Mouse (Mus musculus) CH12F3 (cell line): ENCODE results near the gene Lrp5.
"Not testable (repeated sequence)": the region's sequence is repeated elsewhere in the genome, so short reads cannot be mapped to it uniquely, and the experiment has no call there.

Source experiments
- in situ Hi-C: fragments of 300-500 bp; cut with MboI; formaldehyde crosslinking; loops from 2 replicates; pipeline ENCODE4 v1.14.3; 2020; ENCODE audit warnings: low sequenced_read_pairs

Gene Lrp5

DNA sequence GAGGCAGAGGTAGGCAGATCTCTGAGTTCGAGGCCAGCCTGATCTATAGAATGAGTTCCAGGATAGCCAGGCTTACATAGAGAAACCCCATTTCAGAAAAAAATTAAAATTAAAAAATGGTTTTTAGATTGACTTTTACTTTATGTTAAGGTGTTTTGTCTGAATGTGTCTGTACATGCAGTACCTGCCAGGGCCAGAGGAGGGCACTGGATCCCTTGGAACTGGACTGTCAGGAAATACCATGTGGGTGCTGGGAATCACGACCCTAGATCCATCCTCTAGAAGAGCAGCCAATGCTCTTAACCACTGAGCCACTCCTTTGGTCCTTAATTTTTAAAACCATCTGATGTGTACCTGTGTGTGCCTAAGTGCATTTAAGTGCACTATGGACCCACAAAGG, 67.0 kb downstream of the Lrp5 start:
- in situ Hi-C loops = no loop called here

DNA sequence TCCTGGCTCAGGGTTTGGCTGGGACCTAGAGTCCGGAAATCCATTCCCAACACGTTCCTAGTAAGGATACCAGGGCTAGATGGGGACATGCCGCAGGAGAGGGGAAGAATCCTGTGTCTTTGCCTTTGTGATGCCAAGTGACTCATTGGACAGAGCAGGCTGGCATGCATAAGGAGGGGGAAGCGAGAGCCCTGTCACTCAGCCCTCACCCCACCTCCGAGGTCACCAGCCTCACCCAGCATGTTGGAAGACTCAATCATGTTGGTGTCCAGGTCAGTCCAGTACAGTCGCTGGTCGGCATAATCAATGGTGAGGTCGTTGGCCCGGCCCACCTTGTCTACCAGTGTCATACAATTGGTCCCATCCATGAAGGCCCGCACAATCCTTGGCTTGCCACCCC, 72.4 kb downstream of the Lrp5 start:
- in situ Hi-C loops = no loop called here

DNA sequence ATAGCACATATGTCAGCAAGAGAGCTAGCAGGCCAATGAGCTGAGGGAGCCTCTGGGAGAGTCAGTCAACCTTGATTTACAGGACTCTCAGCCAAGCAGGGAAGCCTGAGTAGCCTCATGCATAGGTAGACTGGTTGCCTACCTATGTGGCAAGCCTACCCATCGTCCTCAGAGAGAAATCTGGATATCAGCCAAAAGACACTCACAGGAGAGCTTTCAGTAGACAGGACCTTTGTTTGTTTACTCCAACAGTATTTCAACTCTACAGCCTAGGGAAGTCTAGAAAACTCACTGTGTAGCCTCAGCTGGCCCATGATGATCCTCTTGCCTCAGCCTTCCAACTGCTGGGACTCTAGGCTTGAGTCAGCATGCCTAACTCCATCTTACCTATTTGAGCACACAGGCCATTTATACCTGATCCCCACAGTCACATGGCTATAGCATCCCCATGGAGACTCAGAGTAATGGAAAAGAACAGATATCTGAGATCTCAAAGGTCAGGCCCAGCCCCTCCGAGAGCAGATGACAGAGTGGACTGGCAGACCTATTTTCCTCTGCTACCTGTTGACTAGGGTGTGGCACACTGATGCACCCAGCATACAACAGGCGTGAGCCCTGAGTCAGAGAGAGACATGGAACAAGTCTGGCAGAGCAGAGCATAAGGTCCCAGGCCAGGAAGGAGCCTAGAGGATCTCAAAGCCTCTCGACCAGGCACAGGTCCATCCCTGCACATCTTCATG, 73.7 kb downstream of the Lrp5 start:
- in situ Hi-C loops = no loop called here

DNA sequence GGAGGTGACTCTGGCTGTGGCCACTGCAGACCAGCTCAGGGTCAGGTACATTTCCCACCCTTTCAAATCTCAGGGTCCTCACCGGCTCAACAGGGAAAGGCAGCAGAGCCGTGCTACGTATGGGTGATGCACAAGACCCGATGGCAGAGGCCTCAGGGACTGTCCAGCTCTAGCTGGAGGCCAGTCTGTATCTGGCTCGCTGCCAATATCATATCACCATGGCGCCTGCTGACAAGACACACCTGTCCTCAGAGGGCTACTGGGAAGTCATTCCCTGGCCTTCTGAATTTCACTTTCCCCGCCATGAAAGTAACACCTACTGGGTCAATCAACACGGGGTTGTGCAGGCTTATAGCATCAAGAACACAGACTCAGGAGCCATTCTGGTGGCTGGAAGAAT, 74.6 kb downstream of the Lrp5 start:
- in situ Hi-C loops = no loop called here

DNA sequence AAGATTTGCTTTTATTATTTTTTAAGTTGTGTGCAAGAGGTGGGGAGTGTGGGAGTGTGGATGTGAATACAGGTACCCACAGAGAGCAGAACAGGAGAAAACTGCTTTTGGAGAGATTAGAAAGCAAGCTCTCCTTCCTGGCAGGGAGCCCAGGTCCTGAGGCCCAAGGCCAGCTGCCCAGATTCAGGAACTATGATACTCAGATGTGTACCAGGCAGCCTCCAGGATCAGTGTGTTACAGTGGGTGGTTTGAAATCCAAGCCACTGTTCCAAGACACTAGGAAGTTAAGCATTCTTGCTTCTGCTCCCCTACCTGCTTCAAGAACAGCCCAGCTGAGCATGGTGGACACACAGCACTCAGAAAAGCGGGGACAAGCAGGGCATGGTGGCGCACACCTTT, 75.5 kb downstream of the Lrp5 start:
- in situ Hi-C loops = no loop called here

DNA sequence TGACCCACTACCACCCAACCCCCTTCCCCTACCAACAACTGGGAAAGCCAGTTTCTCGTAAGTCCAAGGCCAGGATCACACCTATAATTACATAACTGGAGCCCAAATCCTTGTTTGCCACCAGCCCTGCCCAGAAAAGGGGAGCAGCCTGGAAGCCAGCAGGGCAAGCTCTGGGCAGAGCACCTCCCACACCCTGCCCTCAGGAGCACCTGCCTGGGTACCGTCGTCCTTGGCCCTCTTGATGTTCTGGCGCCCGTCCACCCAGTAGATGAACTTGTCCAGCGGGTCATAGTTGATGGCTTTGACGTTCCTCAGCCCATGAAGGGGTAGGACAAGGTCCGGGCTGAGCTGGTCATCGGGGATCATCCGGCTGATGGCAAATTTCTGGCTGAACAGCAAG, 76.5 kb downstream of the Lrp5 start:
- in situ Hi-C loops = no loop called here

DNA sequence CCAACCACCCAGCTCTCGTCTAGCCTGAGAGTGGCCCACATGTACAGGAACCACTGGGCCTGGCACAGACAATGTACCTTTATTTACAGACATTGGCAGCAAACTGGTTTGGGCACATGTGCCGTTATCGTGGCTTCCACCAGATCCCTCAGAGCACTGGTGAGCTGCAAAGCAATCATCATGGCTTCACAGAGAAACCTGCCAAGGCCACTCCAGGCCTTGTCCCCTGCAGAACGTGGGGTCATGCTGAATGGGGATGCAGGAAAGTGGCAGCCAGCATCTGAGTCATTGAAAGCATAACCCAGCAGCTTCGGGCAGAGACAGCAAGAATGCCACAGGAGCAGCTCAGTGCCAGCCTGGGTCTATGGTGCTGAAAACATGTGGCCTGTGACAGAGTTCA, 92.0 kb downstream of the Lrp5 start:
- in situ Hi-C loops = no loop called here

DNA sequence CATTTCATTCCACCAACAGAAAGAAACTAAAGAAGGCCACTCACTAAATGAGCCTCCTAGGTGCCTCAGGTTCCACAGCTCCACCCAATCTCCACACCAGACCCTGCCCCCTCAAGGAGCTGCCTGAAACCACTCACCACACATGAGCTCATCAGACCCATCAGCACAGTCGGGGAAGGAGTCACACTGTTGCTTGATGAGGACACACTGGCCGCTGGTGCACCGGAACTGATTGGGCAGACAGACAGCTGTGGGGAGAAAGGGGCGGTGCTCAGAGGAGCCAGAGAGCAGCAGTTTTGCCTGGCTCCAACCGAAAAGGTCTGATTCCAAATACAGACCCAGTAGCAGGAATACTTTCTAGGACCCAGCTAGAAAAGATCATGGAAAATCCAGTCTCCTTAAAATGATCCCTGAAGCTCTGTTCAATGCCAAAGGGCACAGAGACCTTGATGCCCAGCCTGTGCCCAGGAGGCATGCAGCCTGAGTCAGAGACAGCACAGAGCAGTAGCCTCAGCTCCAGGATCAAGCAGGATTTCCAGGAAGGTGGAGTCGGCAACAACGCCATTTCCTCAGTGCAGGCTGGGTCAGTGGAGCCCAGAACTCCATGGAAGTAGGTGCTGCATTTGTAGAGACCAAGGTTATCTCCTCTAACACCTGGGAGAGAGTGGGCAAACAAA, 92.8 kb downstream of the Lrp5 start:
- in situ Hi-C loops = no loop called here

DNA sequence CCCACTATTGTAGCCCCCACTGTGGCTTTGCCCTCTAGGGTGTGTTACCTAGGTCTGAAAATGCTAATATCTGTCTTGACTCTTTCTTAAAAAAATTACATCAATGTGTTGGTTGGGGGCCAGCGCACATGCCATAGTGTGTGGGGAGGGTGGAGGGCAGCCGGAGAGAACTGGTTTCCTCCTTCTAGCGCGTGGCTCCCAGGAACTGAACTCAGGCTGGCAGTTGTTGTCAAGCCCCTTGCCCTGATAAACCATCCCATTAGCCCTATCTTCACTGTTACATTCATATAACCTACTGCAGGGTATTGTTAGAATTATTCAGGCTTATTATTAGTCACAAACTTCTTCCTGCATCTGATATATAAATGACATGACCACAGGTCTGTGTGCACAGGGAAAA, 96.4 kb downstream of the Lrp5 start:
- in situ Hi-C loops = no loop called here

DNA sequence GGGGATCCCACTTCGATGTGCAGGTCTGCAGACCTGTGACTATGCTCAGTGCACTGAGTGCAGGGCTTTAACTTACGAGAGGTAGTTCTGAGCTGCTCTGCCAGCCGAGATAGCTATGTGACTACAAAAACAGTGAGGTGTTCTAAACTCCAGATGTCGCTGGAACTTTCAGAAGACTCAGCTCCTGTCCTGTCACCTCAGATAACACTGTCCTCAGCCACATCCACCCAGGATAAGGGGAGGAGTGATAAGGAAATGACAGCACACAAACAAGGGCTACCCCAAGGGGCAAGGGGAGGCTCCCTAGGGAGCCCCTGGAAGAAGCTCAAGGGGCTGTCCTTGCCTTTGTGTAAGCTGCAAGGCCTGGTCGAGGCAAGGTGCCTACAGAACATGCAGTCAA, 96.8 kb downstream of the Lrp5 start:
- in situ Hi-C loops = no loop called here

DNA sequence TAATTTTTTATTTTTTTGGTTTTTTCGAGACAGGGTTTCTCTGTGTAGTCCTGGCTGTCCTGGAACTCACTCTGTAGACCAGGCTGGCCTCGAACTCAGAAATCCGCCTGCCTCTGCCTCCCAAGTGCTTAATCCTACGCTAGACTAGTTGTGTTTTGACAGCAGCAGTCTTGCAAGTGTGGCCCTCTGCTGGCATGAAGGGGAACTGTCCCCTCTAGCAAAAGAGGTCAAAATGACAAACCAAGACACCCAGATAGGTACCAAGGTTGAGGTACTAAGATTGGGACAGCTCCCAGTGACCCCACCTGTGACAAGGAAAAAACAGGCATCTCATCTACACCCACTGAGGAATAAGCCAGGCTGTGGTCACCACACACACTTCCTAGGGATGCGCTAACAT, 98.6 kb downstream of the Lrp5 start:
- in situ Hi-C loops = not testable (repeated sequence)

DNA sequence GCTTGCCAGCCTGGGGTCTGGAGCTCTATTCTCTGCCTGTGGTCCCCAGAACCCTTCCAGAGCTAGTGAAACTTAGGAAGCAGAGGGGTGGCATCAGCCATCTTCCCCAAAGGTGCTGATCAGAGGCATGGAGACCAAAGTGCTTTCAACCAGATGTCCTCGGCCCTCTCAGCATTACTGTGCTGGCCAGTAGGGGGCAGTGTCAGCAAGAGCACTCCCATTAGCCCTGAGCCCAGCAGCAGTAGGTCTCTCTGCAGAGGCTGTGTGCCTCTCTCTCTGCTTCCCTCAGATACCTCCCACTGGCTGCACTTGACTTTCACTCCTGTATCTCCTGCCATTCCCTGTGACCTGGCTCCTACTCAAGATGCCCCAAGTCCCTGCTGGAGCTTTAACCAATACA, 99.8 kb downstream of the Lrp5 start:
- in situ Hi-C loops = no loop called here

DNA sequence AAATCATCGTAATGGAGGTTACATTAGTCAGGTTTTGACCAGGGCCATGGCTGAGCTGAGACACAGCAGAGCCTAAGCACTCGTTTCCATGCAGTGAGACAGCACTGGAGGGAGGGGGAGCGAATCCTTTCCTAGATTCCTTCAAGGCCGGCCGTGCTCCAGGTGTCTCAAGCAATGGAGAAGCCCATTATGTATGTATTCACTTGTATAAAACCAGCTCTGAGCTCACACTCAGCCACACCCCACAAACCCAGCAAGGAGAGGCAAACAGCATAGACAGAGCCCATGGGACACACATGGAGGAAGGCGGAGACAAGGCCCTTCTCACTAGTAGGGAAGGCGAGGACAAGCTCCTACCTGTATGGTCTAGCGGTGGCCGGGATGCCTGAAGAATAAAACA, 100.3 kb downstream of the Lrp5 start:
- in situ Hi-C loops = no loop called here

DNA sequence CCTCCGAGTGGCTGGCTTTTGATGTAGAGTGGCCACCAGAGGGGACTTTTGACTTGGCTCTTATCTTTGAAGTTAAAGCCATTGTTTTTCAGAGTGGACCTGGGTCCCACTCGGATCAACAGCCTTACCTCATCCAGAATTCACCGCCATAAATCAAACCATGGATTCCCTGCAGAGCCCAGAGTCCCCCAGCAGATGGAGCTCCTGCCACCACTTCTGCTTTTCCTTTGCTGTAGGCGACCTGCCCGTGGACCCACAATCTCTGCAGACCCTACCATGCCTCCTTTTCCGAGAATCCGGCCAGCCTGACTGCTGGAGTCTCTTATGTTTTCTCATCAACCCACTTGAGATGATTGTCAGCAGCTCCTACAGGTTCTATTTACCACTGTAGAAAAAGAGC, 105.0 kb downstream of the Lrp5 start:
- in situ Hi-C loops = no loop called here

DNA sequence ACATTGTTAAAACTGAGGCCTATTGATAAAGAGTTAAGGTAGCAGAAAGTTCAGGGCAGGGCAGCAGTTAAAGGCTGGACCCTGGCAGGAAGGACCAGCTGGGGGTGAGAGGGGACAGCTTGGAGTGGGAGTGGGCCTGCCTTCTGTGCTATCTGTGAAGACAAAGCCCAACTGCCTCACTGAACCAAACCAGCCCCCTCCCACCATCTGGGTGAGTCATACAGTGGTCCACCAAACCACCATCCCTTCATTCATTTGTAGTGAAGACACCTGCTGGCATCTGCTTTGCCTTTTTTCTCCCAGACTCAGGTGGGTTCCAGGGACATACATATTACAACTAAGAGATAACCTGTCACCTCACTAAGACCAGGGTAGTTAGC, 108.5 kb downstream of the Lrp5 start:
- in situ Hi-C loops = no loop called here

DNA sequence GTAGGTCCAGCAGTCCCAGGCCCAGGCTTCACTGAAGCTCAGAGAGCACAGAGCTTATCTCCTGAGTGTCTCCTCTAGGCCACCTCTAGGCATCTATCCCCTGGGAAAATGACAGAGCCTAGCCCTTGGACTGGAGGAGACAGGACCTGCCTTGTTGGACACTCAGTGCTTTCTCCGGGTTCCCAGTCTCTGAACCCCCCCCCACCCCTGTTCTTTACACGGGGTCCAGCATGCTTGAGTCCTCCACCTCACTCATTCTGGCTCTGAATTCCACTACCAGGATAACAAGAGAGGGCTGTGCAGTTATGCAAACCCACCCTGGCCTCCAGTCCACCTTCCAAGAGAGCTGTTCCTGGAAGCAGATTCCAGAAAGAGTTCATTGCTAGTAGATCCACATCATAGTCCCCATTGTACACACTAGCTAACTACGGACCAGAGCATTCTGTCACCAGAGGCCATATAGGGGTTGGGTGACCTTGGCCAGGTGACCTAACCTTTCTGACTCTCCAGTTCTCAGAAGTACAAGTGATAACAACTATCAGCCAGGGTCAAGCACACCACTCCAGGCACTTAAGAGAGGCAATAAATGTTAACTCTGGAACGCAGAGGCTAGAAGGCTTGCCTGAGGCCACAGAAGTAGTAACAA, 109.0 kb downstream of the Lrp5 start:
- in situ Hi-C loops = no loop called here

DNA sequence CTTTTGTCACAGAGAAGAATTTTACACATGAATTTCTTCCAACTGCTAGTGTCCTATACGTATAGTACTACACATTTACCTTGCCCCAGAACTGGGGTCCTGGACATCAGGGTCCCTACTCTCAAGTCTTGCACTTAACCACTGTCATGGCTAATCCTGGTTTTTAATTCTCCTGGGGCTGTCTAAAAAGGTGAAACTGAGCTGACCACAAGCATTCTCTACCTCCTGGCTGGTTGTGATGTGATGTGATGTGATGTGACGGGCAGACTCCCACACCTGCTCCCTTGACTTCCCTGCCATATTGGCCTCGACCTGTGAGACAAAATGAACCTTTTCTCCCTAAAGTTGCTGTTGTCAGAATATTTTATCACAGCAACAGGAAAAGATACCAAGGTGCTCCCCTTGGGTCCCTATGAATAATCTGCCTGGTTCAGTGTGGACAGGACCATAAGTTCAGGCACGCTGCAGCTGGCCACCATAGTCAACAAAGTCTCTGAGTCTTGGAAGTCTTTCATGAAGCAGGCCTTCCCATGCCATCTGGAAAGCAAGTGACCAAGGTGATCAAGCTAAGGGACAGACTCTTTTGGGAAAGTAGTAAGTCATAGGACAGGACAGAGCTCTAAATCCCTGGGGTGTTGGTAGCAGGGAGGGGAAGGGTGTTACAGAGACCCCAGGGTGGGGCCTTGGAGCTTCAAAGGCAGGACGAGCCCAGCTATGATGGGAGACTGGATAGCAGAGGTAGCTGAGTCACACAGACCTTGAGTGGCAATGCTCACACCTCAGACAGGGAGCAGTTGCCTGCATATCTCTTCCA, 109.7 kb downstream of the Lrp5 start:
- in situ Hi-C loops = no loop called here

DNA sequence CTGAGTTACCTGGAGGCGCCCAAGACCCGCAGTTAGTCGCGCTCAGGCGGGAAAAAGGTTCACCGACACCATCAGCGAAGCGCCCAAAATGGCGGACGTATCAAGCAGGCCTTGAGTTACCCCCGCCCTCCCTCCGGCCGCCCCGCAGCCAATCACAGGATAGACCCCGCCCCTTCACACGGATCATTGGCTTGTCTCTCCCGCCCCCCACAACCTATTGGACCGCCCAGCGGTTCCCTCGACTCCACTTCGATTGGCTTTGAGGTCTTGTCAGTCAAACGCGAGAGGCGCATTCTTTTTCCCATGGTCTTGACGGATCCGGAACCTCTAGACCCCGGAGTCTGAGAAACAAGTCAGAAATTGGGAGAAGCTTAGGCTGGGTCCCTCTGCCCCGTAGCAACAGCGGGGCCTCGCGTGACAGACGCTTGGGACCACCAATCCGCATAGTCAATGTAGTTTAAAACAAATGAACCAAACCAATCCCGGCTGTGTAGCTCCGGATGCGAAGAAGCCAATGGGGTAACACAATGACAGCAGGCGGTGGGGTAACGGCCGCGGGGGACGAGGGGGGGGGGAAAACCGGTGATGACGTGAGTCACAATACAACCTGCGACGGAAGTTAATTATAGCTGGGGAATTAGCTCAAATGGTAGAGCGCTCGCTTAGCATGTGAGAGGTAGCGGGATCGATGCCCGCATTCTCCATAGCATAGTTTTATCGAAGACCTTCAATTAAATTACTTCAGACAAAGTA, 110.6 kb downstream of the Lrp5 start, which contains the start of gene Ppp6r3:
Ppp6r3 (minus strand) TSS at position 118 of the 753 bp plus-strand sequence.
- in situ Hi-C loops = no loop called here

DNA sequence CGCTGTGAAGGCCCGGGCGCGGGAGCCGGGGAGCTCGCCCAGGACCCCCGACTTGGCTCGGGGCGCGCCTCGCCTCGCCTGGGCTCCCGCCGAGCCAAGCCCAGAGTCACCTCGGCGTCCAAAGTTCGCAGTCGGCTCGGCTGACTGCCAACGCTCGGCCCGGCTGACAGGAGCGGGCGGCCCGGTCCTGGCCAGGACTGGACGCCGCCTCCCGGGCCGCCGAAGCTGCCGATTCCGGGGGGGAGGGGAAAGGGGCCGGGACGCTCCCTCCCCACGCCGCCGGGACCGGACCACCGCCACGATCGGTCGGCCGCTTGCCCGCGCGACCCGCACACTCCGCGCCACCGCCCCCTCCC, 111.1 kb downstream of the Lrp5 start:
- in situ Hi-C loops = no loop called here

DNA sequence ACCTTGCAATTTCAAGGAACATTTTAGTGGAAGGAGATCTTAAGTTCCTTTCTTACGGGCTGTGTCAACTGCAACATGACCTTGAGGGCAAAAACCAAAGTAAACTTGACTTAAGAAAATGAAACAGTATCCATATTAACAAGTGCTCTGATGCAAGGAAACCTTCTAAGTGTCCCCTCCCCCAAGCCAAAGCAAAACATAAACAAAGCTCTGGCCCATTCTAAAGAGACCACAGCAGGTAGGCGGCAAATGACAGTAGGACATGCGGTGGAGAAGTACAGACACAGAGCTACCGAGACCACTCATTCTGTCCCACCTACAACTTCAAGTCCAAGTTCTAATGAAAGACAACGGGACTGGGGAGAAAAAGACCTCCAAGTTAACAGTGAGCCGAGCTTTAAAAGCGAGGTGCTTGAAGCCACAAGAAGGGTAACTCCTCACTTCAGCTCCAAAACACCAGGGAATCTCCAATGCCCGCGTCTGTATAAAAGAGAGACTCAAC, 111.7 kb downstream of the Lrp5 start:
- in situ Hi-C loops = no loop called here

DNA sequence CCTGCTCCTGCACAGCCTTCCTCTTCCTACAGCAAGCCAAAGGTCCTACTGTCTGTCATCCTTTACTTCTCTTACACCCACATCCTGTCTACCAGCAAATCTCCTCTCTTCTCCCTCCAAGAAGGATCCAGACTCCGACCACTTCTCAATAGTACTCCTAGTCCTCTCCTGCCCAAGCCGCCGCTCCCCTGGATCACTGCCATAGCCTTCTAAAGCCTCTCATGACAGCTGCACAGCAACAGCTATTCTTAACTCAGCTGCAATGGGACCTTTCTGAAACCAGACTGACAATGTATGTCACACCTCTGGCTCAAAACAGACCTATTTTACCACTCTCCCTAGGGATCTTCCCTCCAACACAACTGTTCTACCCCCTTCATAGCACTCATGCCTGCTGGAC, 122.1 kb downstream of the Lrp5 start:
- in situ Hi-C loops = no loop called here
